Mouse (Mus musculus): ENCODE data around the gene Fxyd7.

The Fxyd7 gene

GRCm38 (mm10) chr7:31054661-31055320 is 3.5 kb upstream of the Fxyd7 start:
- intact Hi-C loops (cut with DNase I): loop anchor here (5.0 kb wide), 1 partner anchor 43 kb away; no protein-coding TSS in a partner anchor

- intact Hi-C loops (cut with DNase I): no loop called here
These were observed 2.7 kb upstream of the Fxyd7 start for GRCm38 (mm10) chr7:31053882-31054447.

- intact Hi-C loops (cut with DNase I): no loop called here
These were observed 1.6 kb upstream of the Fxyd7 start for GRCm38 (mm10) chr7:31052636-31053434.

GRCm38 (mm10) chr7:31052251-31052635 is 976 bp upstream of the Fxyd7 start:
- intact Hi-C loops (cut with DNase I): no loop called here

- intact Hi-C loops (cut with DNase I): no loop called here
These were observed 346 bp downstream of the Fxyd7 start for GRCm38 (mm10) chr7:31050921-31051320.

- intact Hi-C loops (cut with DNase I): no loop called here
These were observed 780 bp downstream of the Fxyd7 start for GRCm38 (mm10) chr7:31050487-31050886.

GRCm38 (mm10) chr7:31049846-31050281 is 1.4 kb downstream of the Fxyd7 start:
- intact Hi-C loops (cut with DNase I): no loop called here

GRCm38 (mm10) chr7:31049135-31049845 is 2.0 kb downstream of the Fxyd7 start:
- intact Hi-C loops (cut with DNase I): no loop called here

GRCm38 (mm10) chr7:31042431-31042910 is 8.8 kb downstream of the Fxyd7 start, which contains the start of gene Fxyd5:
TSS of gene Fxyd5 (minus strand) at chr7:31042481.
- intact Hi-C loops (cut with DNase I): loop anchor here (5.0 kb wide), 1 partner anchor 35 kb away; no protein-coding TSS in a partner anchor

- intact Hi-C loops (cut with DNase I): loop anchor here (5.0 kb wide), 1 partner anchor 34 kb away; no protein-coding TSS in a partner anchor
These were observed 9.5 kb downstream of the Fxyd7 start for GRCm38 (mm10) chr7:31041662-31042315.

GRCm38 (mm10) chr7:31041023-31041407 is 10.3 kb downstream of the Fxyd7 start:
- intact Hi-C loops (cut with DNase I): loop anchor here (5.0 kb wide), 1 partner anchor 34 kb away; no protein-coding TSS in a partner anchor

- intact Hi-C loops (cut with DNase I): loop anchor here (5.0 kb wide), 1 partner anchor 33 kb away; no protein-coding TSS in a partner anchor
These were observed 10.8 kb downstream of the Fxyd7 start for GRCm38 (mm10) chr7:31040281-31041022.

GRCm38 (mm10) chr7:31039011-31039410 is 12.3 kb downstream of the Fxyd7 start:
- intact Hi-C loops (cut with DNase I): no loop called here

GRCm38 (mm10) chr7:31037675-31038074 is 13.6 kb downstream of the Fxyd7 start:
- intact Hi-C loops (cut with DNase I): no loop called here

- intact Hi-C loops (cut with DNase I): no loop called here
These were observed 14.3 kb downstream of the Fxyd7 start for GRCm38 (mm10) chr7:31036917-31037316.

- intact Hi-C loops (cut with DNase I): no loop called here
These were observed 16.0 kb downstream of the Fxyd7 start for GRCm38 (mm10) chr7:31035291-31035690.

- intact Hi-C loops (cut with DNase I): no loop called here
These were observed 16.5 kb downstream of the Fxyd7 start for GRCm38 (mm10) chr7:31034789-31035188.

- intact Hi-C loops (cut with DNase I): no loop called here
These were observed 17.7 kb downstream of the Fxyd7 start for GRCm38 (mm10) chr7:31033409-31034165.

- intact Hi-C loops (cut with DNase I): no loop called here
These were observed 19.5 kb downstream of the Fxyd7 start for GRCm38 (mm10) chr7:31031731-31032130.

Data from adrenal gland (tissue).